Mouse (Mus musculus): ENCODE data around the gene Zfp39. TPM values are rescaled to one million over a fixed set of nuclear protein-coding genes. Genes with fewer than 3 reads are reported as not detected.

Zfp39 gene
- 5.8 and 6.4 TPM in 2 replicates for polyA plus RNA-seq (2016; fragmentation: Nextera tagmentation; extraction: Ambion mirVana)

DNA sequence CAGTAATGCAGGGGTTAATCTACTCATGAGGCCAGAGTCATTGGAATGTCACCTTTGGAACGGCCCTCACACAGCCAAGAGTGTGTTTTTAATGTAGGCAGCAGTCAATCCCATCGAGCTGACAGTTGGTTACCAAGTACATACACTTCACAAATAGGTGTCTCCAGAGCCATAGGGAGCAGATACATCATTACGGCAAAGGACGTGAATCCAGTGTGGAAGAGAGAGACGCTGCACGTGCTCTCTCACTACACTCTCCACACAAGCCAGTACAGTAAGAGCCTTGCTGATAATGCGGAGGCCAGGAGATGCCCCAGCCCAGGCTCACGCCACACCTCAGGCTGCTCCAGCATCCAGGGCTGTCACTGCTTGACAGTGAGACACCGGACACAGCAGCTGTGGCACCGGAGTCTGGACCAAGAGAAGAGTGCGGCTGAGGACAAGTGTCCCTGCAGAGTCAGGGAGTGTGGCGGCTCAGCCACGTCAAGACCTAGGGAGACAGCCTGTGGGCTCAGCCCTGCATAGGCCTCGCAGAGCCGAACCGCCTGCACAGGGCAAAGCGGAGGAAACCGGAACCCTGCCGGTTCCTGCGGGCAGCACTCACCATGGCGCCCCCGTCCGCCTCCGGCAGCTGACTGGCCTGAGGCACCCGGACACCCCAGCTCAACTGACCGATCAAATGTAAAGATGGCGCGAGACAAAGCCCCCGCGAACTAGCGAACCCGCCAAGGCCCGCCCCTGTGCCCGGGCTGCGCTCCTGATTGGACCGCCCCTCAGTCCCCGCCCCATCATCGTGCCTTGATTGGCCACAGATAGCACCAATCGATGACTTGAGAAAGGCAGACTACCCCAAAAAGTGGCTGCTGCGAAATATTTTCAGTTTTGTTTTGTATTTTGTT lies at the start of gene Zfp39:
Zfp39 (minus strand) TSS at position 715 of the 899 bp plus-strand sequence.
- Histone ChIP-seq H3K27me3 (ENCODE audit: poor library complexity, severe bottlenecking) (no peaks in the 10 kb centered on the region), H3K4me3 (peak within 1 kb of the TSS; percentile 88), H3K4me1 (peaks cover 16% of the 10 kb centered on the region), H3K9me3 (no peaks in the 10 kb centered on the region), H3K36me3 (replicated peaks) (peaks cover 35% of the 10 kb centered on the region), H3K27ac (peak within 1 kb of the TSS; percentile 95)
- WGBS, result under 1% methylated on average over 40 of the region's 40 CpGs
- peak; percentile 96 for DNase-seq (ENCODE audit: extremely low spot score, low spot score)

DNA sequence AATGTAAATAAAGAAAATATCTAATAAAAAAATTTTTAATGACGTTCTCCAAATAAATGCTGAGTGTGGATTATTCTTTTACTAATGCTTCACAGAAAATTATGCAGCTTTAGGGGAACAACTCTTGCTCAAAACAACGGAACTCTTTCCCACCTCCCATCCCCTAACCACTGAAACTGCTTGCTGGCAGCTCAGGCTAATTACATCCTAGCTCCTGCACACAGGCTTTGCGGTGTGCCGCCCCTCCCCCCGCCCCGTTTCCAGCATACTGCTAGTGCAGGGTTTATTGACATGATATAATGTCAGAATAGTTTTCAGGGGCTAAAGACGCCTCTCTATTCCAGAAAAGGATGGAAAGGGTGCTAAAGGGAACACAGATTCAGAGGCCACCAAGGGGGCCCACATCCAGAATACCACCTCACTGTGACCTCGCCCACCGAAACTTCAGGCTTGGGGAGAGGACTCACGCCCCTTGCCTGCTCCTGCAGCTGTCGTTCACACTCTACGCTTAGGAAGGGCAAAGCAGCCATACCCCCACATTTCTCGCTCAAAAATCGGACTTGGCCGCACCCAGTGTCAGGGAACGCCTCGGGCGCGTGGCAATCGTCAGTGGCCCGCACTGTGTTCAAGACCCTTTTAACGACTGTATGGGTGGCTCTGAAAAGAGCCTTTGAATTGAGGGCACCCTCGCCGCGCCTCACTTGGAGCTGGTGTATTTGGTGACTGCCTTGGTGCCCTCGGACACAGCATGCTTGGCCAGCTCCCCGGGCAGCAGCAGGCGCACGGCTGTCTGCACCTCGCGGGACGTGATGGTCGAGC lies 49.5 kb upstream of the Zfp39 start:
- DNase-seq (ENCODE audit: extremely low spot score, low spot score), result peak; percentile 62
- peaks cover 51% of the 10 kb centered on the region for H3K27me3 ChIP-seq (ENCODE audit: poor library complexity, severe bottlenecking)
- no peaks in the 10 kb centered on the region for H3K9me3 ChIP-seq
- peak overlapping the region; percentile 83 for H3K4me3 ChIP-seq
- H3K27ac ChIP-seq, result peak overlapping the region; percentile 96
- under 1% methylated on average over 33 of the region's 33 CpGs for WGBS
- peaks cover 66% of the 10 kb centered on the region for H3K4me1 ChIP-seq
- peaks cover 13% of the 10 kb centered on the region for H3K36me3 ChIP-seq (replicated peaks)

DNA sequence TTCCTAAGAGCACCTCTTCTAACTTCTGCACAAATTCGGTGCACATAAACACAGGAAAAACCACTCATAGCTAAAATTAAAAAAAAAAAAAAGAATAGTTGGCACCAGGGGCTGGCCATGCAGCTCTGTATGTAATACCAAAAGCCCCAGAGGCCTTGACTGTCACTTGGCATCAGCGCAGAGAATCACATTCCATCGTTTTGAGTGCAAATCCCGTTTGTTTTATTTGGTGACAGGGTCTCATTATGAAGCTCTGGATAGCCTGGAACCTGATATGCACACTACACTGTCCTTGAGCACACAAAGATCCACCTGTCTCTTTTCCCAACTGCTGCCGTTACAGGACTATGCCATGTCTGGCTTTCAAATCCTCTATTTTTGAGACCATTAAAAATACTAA lies 47.2 kb upstream of the Zfp39 start:
- DNase-seq (ENCODE audit: extremely low spot score, low spot score), result no peak
- peaks cover 45% of the 10 kb centered on the region for H3K27me3 ChIP-seq (ENCODE audit: poor library complexity, severe bottlenecking)
- no peaks in the 10 kb centered on the region for H3K9me3 ChIP-seq
- H3K27ac ChIP-seq, result no peak overlapping the region
- 75% methylated on average over 5 of the region's 5 CpGs for WGBS
- no peaks in the 10 kb centered on the region for H3K36me3 ChIP-seq (replicated peaks)
- peaks cover 60% of the 10 kb centered on the region for H3K4me1 ChIP-seq
- H3K4me3 ChIP-seq, result no peak overlapping the region

DNA sequence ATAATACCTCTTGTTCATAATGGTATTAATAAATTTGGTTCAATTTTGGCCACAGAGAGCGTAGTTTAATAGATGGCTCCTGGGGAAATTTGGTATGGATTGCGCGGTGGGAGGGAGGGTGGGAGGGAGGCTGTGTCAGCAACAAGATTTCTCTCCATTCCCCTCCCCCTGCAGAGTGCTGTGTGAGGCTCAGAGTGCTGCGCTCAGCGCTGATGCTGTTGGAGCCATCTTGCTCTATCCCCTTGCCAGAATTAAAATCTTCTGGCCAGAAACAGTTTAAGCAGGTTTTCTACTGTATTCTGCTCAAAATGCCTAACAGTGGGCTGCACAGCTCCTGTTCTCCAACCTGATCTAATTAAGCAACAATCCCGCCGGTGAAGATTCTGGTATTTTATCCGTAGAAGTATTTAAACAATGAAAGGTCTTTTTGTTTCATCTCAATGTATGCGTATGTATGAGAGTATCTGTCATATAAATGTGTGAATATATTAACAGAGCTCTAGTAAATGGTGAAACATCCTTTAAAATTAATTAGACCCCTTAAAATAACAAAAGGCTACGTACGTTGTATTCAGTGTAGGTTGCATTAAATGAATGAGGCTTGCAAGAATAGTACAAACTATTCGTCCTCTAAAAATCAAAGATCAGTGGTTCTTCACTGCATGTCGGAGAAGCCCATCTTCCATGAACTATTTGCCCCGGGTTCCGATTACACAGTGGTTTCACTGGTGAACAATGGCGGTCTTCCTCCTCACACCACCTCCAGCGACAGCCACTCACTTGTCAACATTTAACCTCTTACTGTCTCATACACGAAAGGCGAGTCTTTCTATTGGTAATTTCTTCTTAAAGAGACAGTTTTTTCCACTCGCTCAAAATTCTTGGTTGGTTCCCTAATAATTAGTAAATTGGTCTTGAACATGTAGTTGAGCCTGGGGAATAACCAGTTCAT lies 45.7 kb upstream of the Zfp39 start:
- WGBS, result 5% methylated on average over 20 of the region's 20 CpGs
- no peaks in the 10 kb centered on the region for H3K9me3 ChIP-seq
- peaks cover 48% of the 10 kb centered on the region for H3K27me3 ChIP-seq (ENCODE audit: poor library complexity, severe bottlenecking)
- peak overlapping the region; percentile 95 for H3K27ac ChIP-seq
- H3K4me1 ChIP-seq, result peaks cover 52% of the 10 kb centered on the region
- peak; percentile 53 for DNase-seq (ENCODE audit: extremely low spot score, low spot score)
- H3K4me3 ChIP-seq, result peak overlapping the region; percentile 64
- H3K36me3 ChIP-seq (replicated peaks), result no peaks in the 10 kb centered on the region

DNA sequence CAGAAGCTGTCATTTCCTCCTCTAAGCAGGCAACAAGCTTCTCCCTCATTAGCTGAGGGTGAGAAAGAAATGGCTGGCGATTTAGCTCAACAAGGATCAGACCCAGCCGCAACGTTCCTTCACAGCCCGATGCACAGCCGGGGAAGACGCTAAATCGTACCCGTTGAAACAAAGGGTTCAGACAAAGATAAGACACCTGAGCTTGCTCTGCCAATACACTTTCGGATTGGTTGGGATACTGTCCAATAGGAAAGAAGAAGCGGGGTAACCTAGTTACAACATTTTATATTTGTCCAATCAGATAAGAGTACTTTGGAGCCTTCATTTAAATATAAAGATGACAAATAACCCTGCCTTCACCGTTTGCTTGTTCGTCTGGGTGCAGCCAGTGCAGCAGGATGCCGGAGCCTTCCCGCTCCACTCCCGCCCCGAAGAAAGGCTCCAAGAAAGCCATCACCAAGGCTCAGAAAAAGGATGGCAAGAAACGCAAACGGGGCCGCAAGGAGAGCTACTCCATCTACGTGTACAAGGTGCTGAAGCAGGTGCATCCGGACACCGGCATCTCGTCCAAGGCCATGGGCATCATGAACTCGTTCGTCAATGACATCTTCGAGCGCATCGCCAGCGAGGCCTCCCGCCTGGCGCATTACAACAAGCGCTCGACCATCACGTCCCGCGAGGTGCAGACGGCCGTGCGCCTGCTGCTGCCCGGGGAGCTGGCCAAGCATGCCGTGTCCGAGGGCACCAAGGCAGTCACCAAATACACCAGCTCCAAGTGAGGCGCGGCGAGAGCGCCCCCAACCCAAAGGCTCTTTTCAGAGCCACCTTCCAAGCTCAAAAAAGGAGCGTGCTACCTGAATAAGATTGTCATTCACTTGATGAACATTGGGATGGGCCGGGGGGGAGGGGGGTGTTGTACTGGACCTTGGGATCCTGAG lies 44.8 kb upstream of the Zfp39 start, which contains the start of gene Hist3h2ba:
Hist3h2ba (plus strand) TSS at position 379 of the 938 bp plus-strand sequence.
- peaks cover 56% of the 10 kb centered on the region for H3K27me3 ChIP-seq (ENCODE audit: poor library complexity, severe bottlenecking)
- peak within 1 kb of the TSS; percentile 64 for H3K4me3 ChIP-seq
- H3K9me3 ChIP-seq, result no peaks in the 10 kb centered on the region
- peak within 1 kb of the TSS; percentile 95 for H3K27ac ChIP-seq
- under 1% methylated on average over 48 of the region's 48 CpGs for WGBS
- H3K36me3 ChIP-seq (replicated peaks), result no peaks in the 10 kb centered on the region
- peak; percentile 75 for DNase-seq (ENCODE audit: extremely low spot score, low spot score)
- peaks cover 49% of the 10 kb centered on the region for H3K4me1 ChIP-seq

DNA sequence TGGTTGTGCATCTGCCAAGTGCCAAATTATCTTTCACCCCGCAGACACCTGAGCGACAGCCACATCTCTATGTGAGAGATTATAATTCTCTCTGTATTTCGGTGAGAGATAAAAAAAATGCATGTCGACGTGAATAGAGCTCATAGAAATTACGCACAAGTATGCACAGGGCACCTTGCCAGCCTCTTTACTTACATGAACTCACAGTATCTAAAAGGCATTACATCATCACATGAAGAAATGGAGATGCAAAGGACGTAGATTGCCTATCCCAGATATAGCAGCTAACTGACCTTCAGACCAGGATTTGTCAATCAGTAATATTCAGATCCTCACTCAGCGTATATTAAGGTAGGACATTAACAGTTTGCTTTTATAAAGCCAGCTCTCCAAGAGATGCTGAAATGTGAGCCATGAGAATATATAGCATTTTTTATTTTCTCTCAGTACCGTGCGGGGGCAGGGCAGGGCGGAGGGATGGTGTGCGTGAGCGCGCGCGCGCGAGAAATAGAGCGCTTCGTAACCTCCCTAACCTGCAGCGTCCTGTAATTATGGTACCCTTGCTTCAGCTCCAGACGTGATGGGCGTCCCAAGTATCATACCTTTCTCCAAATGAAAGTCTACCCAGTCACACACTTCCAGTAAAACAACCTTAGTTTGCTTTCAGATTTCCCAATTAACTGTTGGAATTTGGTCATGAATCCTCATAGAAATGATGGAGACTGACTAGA lies 43.9 kb upstream of the Zfp39 start:
- WGBS, result 21% methylated on average over 23 of the region's 23 CpGs
- no peak for DNase-seq (ENCODE audit: extremely low spot score, low spot score)
- Histone ChIP-seq H3K4me3 (peak overlapping the region; percentile 64), H3K9me3 (no peaks in the 10 kb centered on the region), H3K27me3 (ENCODE audit: poor library complexity, severe bottlenecking) (peaks cover 56% of the 10 kb centered on the region), H3K36me3 (replicated peaks) (no peaks in the 10 kb centered on the region), H3K27ac (peak overlapping the region; percentile 95), H3K4me1 (peaks cover 41% of the 10 kb centered on the region)

DNA sequence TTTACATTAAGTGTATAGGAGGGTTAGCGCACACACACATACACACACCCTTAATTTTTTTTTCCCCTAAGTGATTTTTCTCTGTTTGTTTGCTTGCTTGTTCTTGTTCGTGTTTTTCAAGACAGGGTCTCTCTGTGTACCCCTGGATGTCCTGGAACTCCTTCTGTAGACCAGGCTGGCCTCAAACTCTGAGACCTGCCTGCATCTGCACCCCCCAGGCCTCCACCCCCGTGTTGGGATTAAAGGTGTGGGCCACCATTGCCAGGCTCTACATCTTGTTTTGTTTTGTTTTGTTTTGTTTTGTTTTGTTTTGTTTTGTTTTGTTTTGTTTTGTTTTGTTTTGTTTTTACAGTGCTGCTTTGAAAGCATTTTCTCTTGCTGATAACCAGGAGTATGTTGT lies 43.3 kb upstream of the Zfp39 start:
- Histone ChIP-seq H3K36me3 (replicated peaks) (no peaks in the 10 kb centered on the region), H3K9me3 (no peaks in the 10 kb centered on the region), H3K27me3 (ENCODE audit: poor library complexity, severe bottlenecking) (peaks cover 56% of the 10 kb centered on the region), H3K4me3 (no peak overlapping the region), H3K27ac (no peak overlapping the region), H3K4me1 (peaks cover 37% of the 10 kb centered on the region)
- DNase-seq (ENCODE audit: extremely low spot score, low spot score), result no peak
- WGBS, result 83% methylated on average over 3 of the region's 3 CpGs

DNA sequence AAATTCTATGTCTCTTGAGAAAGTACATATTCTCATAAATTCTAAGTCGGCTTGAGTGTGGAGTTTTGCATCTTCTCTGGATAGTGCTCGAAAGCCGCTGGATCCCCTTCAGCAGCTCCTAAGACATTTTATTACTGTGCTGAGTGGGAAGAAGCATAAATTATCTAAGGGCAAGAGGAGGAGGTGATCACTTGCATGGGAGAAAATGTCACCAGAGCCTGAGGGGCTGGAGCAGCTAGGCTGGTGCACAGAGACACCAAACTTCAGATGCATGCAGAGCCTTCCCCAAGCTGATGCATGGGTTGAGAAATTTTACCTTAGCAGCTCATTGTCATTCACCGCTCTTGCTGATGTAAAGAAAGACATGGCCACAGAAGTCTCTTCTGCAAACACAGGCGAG lies 40.1 kb upstream of the Zfp39 start:
- H3K27ac ChIP-seq, result no peak overlapping the region
- no peaks in the 10 kb centered on the region for H3K9me3 ChIP-seq
- H3K4me3 ChIP-seq, result no peak overlapping the region
- no peak for DNase-seq (ENCODE audit: extremely low spot score, low spot score)
- no peaks in the 10 kb centered on the region for H3K36me3 ChIP-seq (replicated peaks)
- H3K4me1 ChIP-seq, result peaks cover 19% of the 10 kb centered on the region
- peaks cover 25% of the 10 kb centered on the region for H3K27me3 ChIP-seq (ENCODE audit: poor library complexity, severe bottlenecking)
- 84% methylated on average over 5 of the region's 5 CpGs for WGBS

DNA sequence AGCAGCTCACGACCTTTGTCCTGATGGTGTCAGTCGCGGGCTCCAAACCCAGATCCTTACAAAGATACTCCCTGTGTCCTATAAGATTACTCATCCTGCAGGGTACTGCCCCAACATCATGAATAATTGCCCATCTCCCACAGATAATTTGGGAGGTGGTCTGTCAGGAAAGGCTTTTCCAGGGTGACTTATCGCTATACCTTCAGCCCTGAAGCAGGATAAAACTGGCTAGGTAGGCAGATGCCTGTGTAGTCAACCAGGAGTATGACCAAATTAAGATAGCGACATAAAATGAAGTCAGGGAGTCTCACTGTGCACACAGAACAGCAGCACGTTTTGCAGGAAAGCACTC lies 35.0 kb upstream of the Zfp39 start:
- Histone ChIP-seq H3K27me3 (ENCODE audit: poor library complexity, severe bottlenecking) (0 out of 2 replicates have a peak, but pooled peaks cover under 1% of the 10 kb centered on the region), H3K4me1 (peaks cover 24% of the 10 kb centered on the region), H3K27ac (peak overlapping the region; percentile 96), H3K36me3 (replicated peaks) (peaks cover 30% of the 10 kb centered on the region), H3K9me3 (no peaks in the 10 kb centered on the region), H3K4me3 (peak overlapping the region; percentile 86)
- 19% methylated on average over 6 of the region's 6 CpGs for WGBS
- DNase-seq (ENCODE audit: extremely low spot score, low spot score), result no peak

DNA sequence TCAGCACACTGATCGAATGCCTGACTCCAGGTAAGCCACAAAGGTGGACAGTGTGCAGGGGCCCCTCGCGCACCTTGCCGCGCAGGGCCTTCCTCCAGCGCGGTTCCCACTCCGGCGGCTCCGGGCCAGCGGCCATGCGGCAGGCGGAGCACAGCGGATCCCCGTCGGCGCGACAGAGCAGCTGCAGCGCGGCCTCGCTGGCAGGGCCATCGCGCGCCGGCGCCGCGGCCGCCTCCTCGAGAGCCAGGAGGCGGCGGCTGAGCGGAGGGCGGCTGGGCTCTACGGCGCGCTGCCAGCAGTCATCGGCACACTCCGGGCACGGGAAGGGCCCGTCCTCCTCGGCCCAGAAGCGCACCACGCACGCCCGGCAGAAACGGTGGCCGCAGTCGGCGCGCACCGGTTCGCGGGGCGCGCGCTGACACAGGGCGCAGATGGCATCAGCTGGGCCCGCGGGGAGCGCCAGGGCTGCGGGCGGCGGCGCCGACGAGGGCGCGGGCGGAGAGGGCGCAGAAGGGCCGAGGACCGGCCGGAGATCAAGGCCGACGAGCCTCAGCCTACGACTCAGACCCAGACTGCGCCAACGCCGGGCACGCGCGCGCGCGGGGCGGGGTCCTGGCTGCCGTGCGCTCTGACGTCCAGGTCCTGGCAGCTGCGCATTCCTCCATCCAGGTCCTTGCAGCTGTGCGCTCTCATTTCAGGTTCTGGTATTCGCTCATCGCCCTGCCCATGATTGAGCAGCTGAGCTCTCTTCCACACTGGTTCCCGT lies 34.5 kb upstream of the Zfp39 start, which contains the start of gene Rnf187:
Rnf187 (minus strand) TSS at position 595 of the 766 bp plus-strand sequence.
- Histone ChIP-seq H3K4me1 (peaks cover 24% of the 10 kb centered on the region), H3K36me3 (replicated peaks) (peaks cover 36% of the 10 kb centered on the region), H3K4me3 (peak within 1 kb of the TSS; percentile 86), H3K27ac (peak within 1 kb of the TSS; percentile 96), H3K27me3 (ENCODE audit: poor library complexity, severe bottlenecking) (no peaks in the 10 kb centered on the region), H3K9me3 (no peaks in the 10 kb centered on the region)
- under 1% methylated on average over 95 of the region's 95 CpGs for WGBS
- DNase-seq (ENCODE audit: extremely low spot score, low spot score), result peak; percentile 89

Data from forebrain, embryonic 10.5 days (tissue).